Mouse (Mus musculus) cerebellum, adult 18-20 months (tissue): Measurements from ENCODE around the gene Flg2.

Experiments used
- DNase-seq, 2 experiments: peaks; one replicate each; pipeline ENCODE4 v3.0.0; 2021

Flg2 gene

DNA sequence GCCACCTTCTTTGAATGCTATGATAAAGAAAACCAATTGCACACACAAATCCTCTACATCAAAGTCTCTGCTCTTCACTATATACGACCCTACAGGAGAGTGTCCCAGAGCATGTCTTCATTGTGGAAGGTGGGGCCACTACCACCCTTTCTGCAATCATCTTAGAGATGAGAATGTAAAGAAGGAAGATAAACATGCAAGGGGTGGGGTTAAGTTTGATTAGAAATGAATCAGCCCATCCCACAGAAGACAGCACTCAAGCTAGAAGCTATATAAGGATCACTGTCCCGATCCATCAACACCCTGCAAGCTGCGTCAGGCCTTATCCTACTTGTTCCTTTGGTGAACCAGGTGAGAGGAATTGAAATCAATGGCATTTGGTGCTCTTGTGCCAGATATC is at the start of gene Flg2:
TSS of gene Flg2 (plus strand) at position 301 of the 400 bp plus-strand sequence.
- DNase-seq, result no peak

DNA sequence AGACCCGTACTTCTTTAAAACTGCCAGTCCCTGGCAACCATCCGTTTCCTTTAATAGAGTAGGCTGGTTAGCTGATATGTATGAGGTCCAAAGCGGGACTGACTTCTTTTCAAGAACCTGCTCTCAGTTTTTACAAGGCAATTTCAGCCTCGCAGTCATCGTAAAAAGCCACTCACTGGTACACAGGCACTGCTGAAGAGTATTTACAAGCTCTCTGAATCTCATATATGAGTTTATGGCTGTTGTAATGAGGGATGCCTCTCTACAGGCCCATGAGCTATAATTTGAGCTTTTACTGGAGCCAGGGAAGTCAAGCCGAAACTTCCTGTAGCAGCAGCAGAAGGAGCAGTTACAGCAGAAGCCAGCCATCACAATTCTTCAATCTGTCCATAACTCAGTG is 34.6 kb upstream of the Flg2 start:
- DNase-seq, result no peak

DNA sequence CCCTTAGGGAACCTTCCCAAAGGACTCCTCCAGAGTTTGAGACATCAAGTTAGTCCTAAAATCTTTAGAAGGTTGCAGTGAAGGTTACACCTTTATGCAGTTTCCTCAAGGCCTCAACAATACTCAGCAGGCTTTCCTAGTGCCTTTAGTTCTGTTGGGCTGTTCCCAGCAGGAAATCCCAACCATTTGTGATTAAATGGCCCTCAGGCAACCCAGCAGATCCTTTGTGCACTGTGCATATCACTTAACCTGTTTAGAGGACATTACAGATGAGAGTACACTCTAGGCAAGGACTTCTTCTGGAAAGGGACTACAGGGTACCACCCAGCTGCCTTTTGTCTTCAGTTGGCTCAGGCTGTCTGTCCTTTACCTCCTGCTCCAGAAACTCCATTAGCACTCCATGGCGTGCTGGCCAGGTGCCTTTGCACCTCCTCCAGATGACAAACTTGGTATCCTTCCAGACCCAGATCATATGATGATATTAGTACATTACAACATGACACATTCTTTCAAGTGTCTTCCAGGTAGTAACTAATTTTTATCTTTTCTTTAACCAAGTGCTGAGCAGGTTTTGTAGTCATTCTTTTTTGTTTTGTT is 34.0 kb upstream of the Flg2 start:
- DNase-seq, result no peak

DNA sequence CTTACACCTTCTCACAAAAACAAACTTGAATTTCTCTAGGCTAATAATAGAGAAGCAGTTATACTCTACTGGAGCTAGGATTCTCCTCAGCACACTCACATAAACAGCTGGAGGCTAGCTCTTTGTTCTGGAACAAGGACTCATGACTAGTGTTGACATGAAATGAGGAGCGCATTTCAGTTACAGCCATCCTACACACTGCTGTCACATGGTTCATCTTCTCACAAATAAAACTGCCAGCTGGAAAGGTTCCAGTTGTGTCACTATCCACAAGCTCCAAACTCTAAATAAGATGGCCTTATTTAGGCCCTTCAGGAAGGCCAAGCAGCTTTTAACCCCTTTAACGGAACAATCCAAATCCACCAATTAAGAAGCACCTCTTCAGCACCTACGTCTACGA is 16.2 kb upstream of the Flg2 start:
- no peak for DNase-seq

DNA sequence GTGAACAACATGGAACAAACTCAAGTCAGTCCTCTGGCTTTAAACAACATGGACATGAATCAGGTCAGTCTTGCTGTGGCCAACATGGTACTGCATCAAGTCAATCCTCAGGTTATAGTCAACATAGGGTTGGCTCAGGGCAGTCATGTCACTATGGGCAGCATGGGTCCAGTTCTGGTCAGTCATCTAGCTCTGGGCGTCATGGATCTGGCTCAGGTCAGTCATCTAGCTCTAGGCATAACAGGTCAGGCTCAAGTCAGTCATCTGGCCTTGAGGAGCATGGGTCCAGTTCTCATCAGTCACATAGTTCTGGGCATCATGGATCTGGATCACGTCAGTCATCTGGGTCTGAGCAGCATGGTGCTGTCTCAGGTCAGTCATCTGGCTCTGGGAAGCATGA is 4.9 kb downstream of the Flg2 start:
- DNase-seq, result no peak

DNA sequence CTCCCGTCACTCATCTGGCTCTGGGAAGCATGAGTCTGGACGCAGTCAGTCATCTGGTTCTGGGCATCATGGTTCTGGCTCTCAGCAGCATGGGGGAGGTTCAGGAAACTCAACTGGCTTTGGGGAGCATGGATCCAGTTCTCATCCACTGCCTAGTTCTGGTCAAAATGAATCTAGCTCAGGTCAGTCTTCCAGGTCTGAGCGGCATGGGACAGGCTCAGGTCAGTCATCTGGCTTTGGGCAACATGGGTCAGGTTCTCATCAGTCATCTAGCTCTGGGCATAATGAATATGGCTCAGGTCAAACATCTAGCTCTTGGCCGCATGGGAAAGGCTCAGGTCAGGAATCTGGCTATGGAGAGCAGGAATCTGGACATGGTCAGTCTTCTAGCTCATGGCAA is 5.4 kb downstream of the Flg2 start:
- DNase-seq, result no peak
